ENCODE assay signal across 11 mouse cellular contexts in genomic region chr1:80383613-80384589, GRCm38 (mm10). TPM values are rescaled to one million over a fixed set of nuclear protein-coding genes. Genes with fewer than 3 reads are reported as not detected.
DNase-seq lines count a peak whose midpoint lies in the region; ATAC-seq and TF ChIP-seq lines count a peak whose summit lies in the region.
"Had no signal": no experiment of that assay in that cellular context is flagged by ENCODE, and none has a peak within 500 bp of the region (broad histone marks: within the 10 kb centered on the region; RNA-seq: fewer than 3 reads in every experiment).

No protein-coding gene starts in this region.

- 72% methylated on average over 25 of the region's 25 CpGs for WGBS in limb, embryonic 14.5 days

- DNase-seq in cerebellum, postnatal 10 days, result peak; percentile 27 to 30
- DNase-seq in cerebellum, postnatal 4 days (ENCODE audit: low spot score in 2 of 2), result no peak
- DNase-seq in 416B (ENCODE audit: low read depth), result peak; percentile 28
- DNase-seq in limb, embryonic 14.5 days (ENCODE audit: low spot score), result peak; percentile 13
- no peak for DNase-seq in testis, postnatal 14 days (ENCODE audit: low spot score)
- no peak for DNase-seq in gastrocnemius, postnatal 36 days
- DNase-seq: cerebellum, adult 18-20 months had no signal

- no peak overlapping the region for H3K27ac ChIP-seq in limb, embryonic 14.5 days (replicated peaks; ENCODE audit: low read depth, low read length)
- H3K27ac ChIP-seq: heart, adult 2 months; kidney, postnatal 0 days had no signal

- H3K9me3 ChIP-seq in limb, embryonic 14.5 days (ENCODE audit: control insufficient read depth, low read length), result no peaks in the 10 kb centered on the region

- H3K36me3 ChIP-seq in limb, embryonic 14.5 days (ENCODE audit: control insufficient read depth, insufficient read depth, low read length), result no peaks in the 10 kb centered on the region

- no peak overlapping the region for H3K4me2 ChIP-seq in limb, embryonic 14.5 days (replicated peaks; ENCODE audit: low read depth, low read length, severe bottlenecking)

- ATAC-seq in limb, embryonic 14.5 days (ENCODE audit: low FRiP score, low read depth), result no peak
- peak; percentile 65 for ATAC-seq in megakaryocyte progenitor cell, adult 5-6 weeks (replicated peaks; ENCODE audit: poor library complexity)
- no peak for ATAC-seq in erythroblast, adult 5-6 weeks (replicated peaks; ENCODE audit: low FRiP score, poor library complexity, severe bottlenecking)

- H3K4me3 ChIP-seq in limb, embryonic 14.5 days (replicated peaks; ENCODE audit: low read length), result no peak overlapping the region
- H3K4me3 ChIP-seq: heart, adult 2 months had no signal

- H3K27me3 ChIP-seq in limb, embryonic 14.5 days (ENCODE audit: control insufficient read depth, insufficient read depth, low read length), result no peaks in the 10 kb centered on the region

- no peaks in the 10 kb centered on the region for H3K4me1 ChIP-seq in limb, embryonic 14.5 days (ENCODE audit: control insufficient read depth, insufficient read depth, low read length)

- intact Hi-C loops in gastrocnemius, postnatal 36 days (cut with DNase I), result no loop called here

- no peak overlapping the region for H3K9ac ChIP-seq in limb, embryonic 14.5 days (ENCODE audit: low read depth, low read length, severe bottlenecking)

- TF ChIP-seq POLR2A in limb, embryonic 14.5 days (IDR thresholded peaks at IDR 0.05; ENCODE audit: borderline replicate concordance, extremely low read depth, insufficient read depth, insufficient read length), result no peak

RNA-seq across cellular contexts. Expression of gene Cul3, which starts 43.6 kb away (rescaled TPM):
- 46.1 and 62.1 TPM in 2 replicates for polyA plus RNA-seq in limb, embryonic 14.5 days (2012; rRNA removed)
- 61.7 and 63.8 TPM in 2 replicates for polyA plus RNA-seq in limb, embryonic 14.5 days (2014; fragmentation: Nextera tagmentation; extraction: Ambion mirVana)
- total RNA-seq in megakaryocyte progenitor cell, adult 5-6 weeks (2015), result 142 and 174 TPM in 2 replicates
- 274 and 330 TPM in 2 replicates for total RNA-seq in megakaryocyte progenitor cell, adult 5-6 weeks (2017)
- total RNA-seq in erythroblast, adult 5-6 weeks (2015; ENCODE audit: low replicate concordance), result 52.2 and 66.5 TPM in 2 replicates
- 170 and 201 TPM in 2 replicates for total RNA-seq in erythroblast, adult 5-6 weeks (2017; ENCODE audit: low replicate concordance)
- total RNA-seq in gastrocnemius, postnatal 36 days (2021), result 100 to 1,000 TPM; 227 to 230 TPM

Comparison
In these comparisons a context has a peak if more than half of its experiments do, and no peak if none do; other contexts are left out.
1. DNase-seq: peak in cerebellum, postnatal 10 days (2 of 2), 416B (single experiment) and limb, embryonic 14.5 days (single experiment); none in cerebellum, postnatal 4 days (0 of 2), testis, postnatal 14 days (single experiment) and gastrocnemius, postnatal 36 days (0 of 2).